ENCODE assay signal across 8 mouse cellular contexts in genomic region chr4:140531024-140531423, GRCm38 (mm10).
DNase-seq lines count a peak whose midpoint lies in the region; ATAC-seq and TF ChIP-seq lines count a peak whose summit lies in the region.

No protein-coding gene starts in this region.

- peak; percentile 52; the same call in 1 of the 2 replicates for ATAC-seq in limb, embryonic 15.5 days (ENCODE audit: insufficient number of reproducible peaks, low FRiP score, low TSS enrichment, low read depth)

- peaks cover 44% of the 10 kb centered on the region for H3K36me3 ChIP-seq in limb, embryonic 15.5 days
- peaks cover 42% of the 10 kb centered on the region for H3K36me3 ChIP-seq in limb, embryonic 10.5 days
- H3K36me3 ChIP-seq in macrophage (ENCODE audit: inconsistent target): peaks cover 53% of the 10 kb centered on the region; the same call in 1 of the 2 replicates

- peaks cover 79% of the 10 kb centered on the region for H3K79me2 ChIP-seq in macrophage (ENCODE audit: inconsistent target)

- H3K27me3 ChIP-seq in limb, embryonic 15.5 days: no peaks in the 10 kb centered on the region
- H3K27me3 ChIP-seq in limb, embryonic 10.5 days (ENCODE audit: low read depth, poor library complexity, severe bottlenecking): no peaks in the 10 kb centered on the region

- H3K27ac ChIP-seq in limb, embryonic 15.5 days: no peak overlapping the region
- H3K27ac ChIP-seq in limb, embryonic 10.5 days: no peak overlapping the region
- H3K27ac ChIP-seq in macrophage: peak overlapping the region; percentile 40
- no peak overlapping the region for H3K27ac ChIP-seq in layer of hippocampus, adult 2 months

- H3K4me2 ChIP-seq in limb, embryonic 15.5 days: no peak overlapping the region

- WGBS in limb, embryonic 15.5 days: 35% methylated on average over 9 of the region's 9 CpGs
- WGBS in limb, embryonic 10.5 days: 33% methylated on average over 9 of the region's 9 CpGs
- 82% methylated on average over 9 of the region's 9 CpGs for WGBS in macrophage (ENCODE audit: missing documents)

- TF ChIP-seq CTCF in layer of hippocampus, adult 2 months (conservative IDR thresholded peaks at IDR 0.05): no peak

- 0 out of 2 replicates have a peak, but pooled peaks cover 6% of the 10 kb centered on the region for H3K4me1 ChIP-seq in limb, embryonic 15.5 days
- H3K4me1 ChIP-seq in limb, embryonic 10.5 days: peaks cover 34% of the 10 kb centered on the region

- no peaks in the 10 kb centered on the region for H3K9me3 ChIP-seq in limb, embryonic 15.5 days
- no peaks in the 10 kb centered on the region for H3K9me3 ChIP-seq in limb, embryonic 10.5 days (replicated peaks)

- H3K9ac ChIP-seq in limb, embryonic 15.5 days: no peak overlapping the region

- DNase-seq in limb, embryonic 10.5 days (ENCODE audit: low spot score): no peak
- DNase-seq in R1 (ENCODE audit: low read depth, low spot score): peak; percentile 89
- peak; percentile 84 for DNase-seq in kidney, adult 9 months
- DNase-seq in cerebellum, adult 8-10 months: no peak
- DNase-seq in layer of hippocampus, adult 2 months (ENCODE audit: low spot score in 2 of 2): no peak
- no peak for DNase-seq in adrenal gland, adult 8-10 months

- no peak overlapping the region for H3K4me3 ChIP-seq in limb, embryonic 15.5 days
- no peak overlapping the region for H3K4me3 ChIP-seq in limb, embryonic 10.5 days
- H3K4me3 ChIP-seq in macrophage (ENCODE audit: inconsistent target): no peak overlapping the region
- no peak overlapping the region for H3K4me3 ChIP-seq in layer of hippocampus, adult 2 months

Comparison
In these comparisons a context has a peak if more than half of its experiments do, and no peak if none do; other contexts are left out.
1. DNase-seq: peak in R1 (single experiment) and kidney, adult 9 months (single experiment); none in limb, embryonic 10.5 days (single experiment), cerebellum, adult 8-10 months (single experiment), layer of hippocampus, adult 2 months (0 of 2) and adrenal gland, adult 8-10 months (single experiment).